Mouse (Mus musculus): ENCODE data around the gene Nr3c2. TPM values are rescaled to one million over a fixed set of nuclear protein-coding genes. Genes with fewer than 3 reads are reported as not detected.
A peak's percentile ranks its signal among the peaks of the same experiment; 100 is the strongest.

The Nr3c2 gene
- polyA plus RNA-seq, 1 experiment = 13.0 TPM

DNA sequence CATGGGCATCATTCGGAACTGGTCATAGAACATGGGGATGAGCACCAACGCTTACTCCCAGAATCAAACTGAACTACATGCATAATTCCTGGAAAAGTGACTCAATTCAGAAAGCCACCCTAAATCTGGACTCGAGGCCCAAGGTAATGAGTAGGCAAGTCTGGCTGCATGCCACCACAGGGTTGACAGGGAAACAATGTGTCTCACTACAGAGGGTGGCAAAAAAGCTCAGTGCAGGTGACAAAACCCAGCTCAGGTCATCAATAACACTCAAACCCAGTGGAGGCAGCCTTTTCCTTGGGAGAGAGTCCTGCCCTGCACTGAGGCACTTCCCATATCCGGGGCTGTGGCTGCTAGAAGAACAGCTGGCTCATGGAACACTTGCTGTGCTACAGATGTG lies 228.8 kb downstream of the Nr3c2 start:
- Histone ChIP-seq H3K4me3 (ENCODE audit: insufficient read depth, low read length) (no peak overlapping the region), H3K27ac (ENCODE audit: insufficient read depth, low read length) (no peak overlapping the region), H3K4me1 (ENCODE audit: control insufficient read depth, insufficient read depth, low read length) (no peaks in the 10 kb centered on the region)
- TF ChIP-seq CTCF (IDR thresholded peaks at IDR 0.05; ENCODE audit: extremely low read depth, insufficient read depth, low read length) (no peak), POLR2A (IDR thresholded peaks at IDR 0.05; ENCODE audit: extremely low read depth, insufficient read depth, low read length) (no peak)

GRCm38 (mm10) chr8:77132903-77133637 lies 233.8 kb downstream of the Nr3c2 start:
- no peak for TF ChIP-seq CTCF (IDR thresholded peaks at IDR 0.05; ENCODE audit: extremely low read depth, insufficient read depth, low read length)
- Histone ChIP-seq H3K4me1 (ENCODE audit: control insufficient read depth, insufficient read depth, low read length) (no peaks in the 10 kb centered on the region), H3K4me3 (ENCODE audit: insufficient read depth, low read length) (no peak overlapping the region), H3K27ac (ENCODE audit: insufficient read depth, low read length) (no peak overlapping the region)

DNA sequence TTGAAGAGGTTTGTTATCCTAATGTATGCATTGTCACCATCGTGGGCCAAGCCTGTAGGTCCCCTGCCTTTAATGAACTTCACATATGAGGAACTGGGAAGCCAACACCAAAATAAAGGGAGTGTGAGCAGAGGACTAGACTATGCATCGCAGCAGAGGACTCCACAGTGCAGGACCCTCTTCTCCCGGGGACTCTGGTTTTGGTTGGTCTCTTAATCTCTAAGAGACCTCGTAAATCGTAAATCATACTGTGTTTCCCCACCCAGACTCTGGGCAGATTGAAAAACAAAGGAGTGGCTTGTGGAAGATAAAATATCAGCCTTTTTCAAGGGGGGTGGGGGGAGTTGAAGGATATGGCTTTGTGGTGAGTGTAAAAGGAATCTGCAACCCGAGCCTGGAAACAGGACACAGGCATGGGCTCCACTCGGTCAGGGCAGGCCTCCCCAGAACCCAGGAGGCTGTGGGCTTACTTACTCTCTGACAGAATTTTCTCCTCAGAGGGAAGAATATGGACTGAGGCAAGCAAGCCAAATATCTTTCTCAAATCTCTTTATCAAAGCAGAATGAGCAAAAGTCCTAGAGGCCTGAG lies 234.6 kb downstream of the Nr3c2 start:
- H3K4me1 ChIP-seq (ENCODE audit: control insufficient read depth, insufficient read depth, low read length) = no peaks in the 10 kb centered on the region
- no peak for TF ChIP-seq CTCF (IDR thresholded peaks at IDR 0.05; ENCODE audit: extremely low read depth, insufficient read depth, low read length)
- no peak for TF ChIP-seq POLR2A (IDR thresholded peaks at IDR 0.05; ENCODE audit: extremely low read depth, insufficient read depth, low read length)
- H3K4me3 ChIP-seq (ENCODE audit: insufficient read depth, low read length) = no peak overlapping the region
- no peak overlapping the region for H3K27ac ChIP-seq (ENCODE audit: insufficient read depth, low read length)

GRCm38 (mm10) chr8:77145285-77145684 lies 246.0 kb downstream of the Nr3c2 start:
- H3K4me1 ChIP-seq (ENCODE audit: control insufficient read depth, insufficient read depth, low read length) = no peaks in the 10 kb centered on the region
- H3K27ac ChIP-seq (ENCODE audit: insufficient read depth, low read length) = no peak overlapping the region
- TF ChIP-seq CTCF (IDR thresholded peaks at IDR 0.05; ENCODE audit: extremely low read depth, insufficient read depth, low read length) (no peak), POLR2A (IDR thresholded peaks at IDR 0.05; ENCODE audit: extremely low read depth, insufficient read depth, low read length) (no peak)
- H3K4me3 ChIP-seq (ENCODE audit: insufficient read depth, low read length) = no peak overlapping the region

DNA sequence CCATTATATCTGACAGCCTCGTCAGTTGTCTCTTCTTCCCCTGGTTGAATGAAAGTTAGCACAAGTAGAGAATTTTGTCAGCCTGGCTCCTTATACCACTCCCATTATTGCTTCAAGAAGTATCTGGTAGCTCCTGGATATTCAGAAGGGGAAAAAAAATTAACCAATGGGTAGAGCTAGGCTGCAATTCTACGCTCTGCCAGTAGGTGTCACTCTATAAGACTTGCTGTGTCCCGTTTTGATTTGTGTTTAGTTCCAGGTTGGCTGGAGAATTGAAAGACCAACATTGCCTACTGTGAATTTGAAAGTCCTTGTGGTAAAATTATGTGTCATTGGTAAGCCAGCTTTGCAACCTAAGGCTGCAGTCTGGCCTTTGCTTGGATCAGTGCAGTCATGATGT lies 255.3 kb downstream of the Nr3c2 start:
- Histone ChIP-seq H3K4me3 (ENCODE audit: insufficient read depth, low read length) (no peak overlapping the region), H3K27ac (ENCODE audit: insufficient read depth, low read length) (no peak overlapping the region), H3K4me1 (ENCODE audit: control insufficient read depth, insufficient read depth, low read length) (no peaks in the 10 kb centered on the region)
- TF ChIP-seq POLR2A (IDR thresholded peaks at IDR 0.05; ENCODE audit: extremely low read depth, insufficient read depth, low read length) (no peak), CTCF (IDR thresholded peaks at IDR 0.05; ENCODE audit: extremely low read depth, insufficient read depth, low read length) (peak; percentile 34; the same call in 1 of the 2 replicates)

- Histone ChIP-seq H3K4me3 (ENCODE audit: insufficient read depth, low read length) (no peak overlapping the region), H3K4me1 (ENCODE audit: control insufficient read depth, insufficient read depth, low read length) (peaks cover 2% of the 10 kb centered on the region; the same call in 1 of the 2 replicates), H3K27ac (ENCODE audit: insufficient read depth, low read length) (no peak overlapping the region)
- TF ChIP-seq CTCF (IDR thresholded peaks at IDR 0.05; ENCODE audit: extremely low read depth, insufficient read depth, low read length) = no peak
- TF ChIP-seq POLR2A (IDR thresholded peaks at IDR 0.05; ENCODE audit: extremely low read depth, insufficient read depth, low read length) = no peak
Measured at GRCm38 (mm10) chr8:77169320-77169719, 270.1 kb downstream of the Nr3c2 start.

DNA sequence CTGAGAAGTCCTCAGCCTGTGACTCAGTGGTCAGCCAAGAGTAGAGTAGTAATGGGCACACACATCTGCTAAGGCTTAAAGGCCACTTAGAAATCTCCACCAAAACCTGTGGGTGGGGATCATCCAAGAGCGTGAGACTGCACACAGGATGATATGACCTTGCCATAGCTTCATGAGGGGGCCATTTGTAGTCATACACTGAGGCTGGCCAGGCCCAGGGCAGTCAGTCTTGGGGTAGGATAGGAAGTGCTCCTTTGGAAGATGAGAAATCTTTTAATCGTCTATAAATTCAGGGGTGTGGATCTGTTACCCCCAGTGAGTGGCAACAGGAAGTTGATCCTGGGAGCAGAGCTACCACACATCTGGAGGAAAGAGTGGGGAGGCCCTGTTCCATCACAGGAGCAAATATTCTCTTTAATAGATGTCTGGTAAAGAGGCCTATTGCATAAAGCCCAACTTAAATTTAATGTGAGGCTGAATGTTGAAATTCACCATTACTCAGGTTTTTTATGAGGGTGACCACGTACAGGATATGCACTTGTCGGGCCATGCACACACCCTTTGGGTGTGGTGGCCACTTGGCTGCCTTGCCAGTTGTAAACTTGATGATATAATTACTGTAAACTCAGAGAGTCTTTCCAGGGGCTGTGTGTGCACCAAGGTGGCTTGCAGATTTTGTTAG lies 270.7 kb downstream of the Nr3c2 start:
- no peak for TF ChIP-seq POLR2A (IDR thresholded peaks at IDR 0.05; ENCODE audit: extremely low read depth, insufficient read depth, low read length)
- TF ChIP-seq CTCF (IDR thresholded peaks at IDR 0.05; ENCODE audit: extremely low read depth, insufficient read depth, low read length) = no peak
- Histone ChIP-seq H3K27ac (ENCODE audit: insufficient read depth, low read length) (no peak overlapping the region), H3K4me1 (ENCODE audit: control insufficient read depth, insufficient read depth, low read length) (peaks cover 2% of the 10 kb centered on the region; the same call in 1 of the 2 replicates), H3K4me3 (ENCODE audit: insufficient read depth, low read length) (no peak overlapping the region)

GRCm38 (mm10) chr8:77170439-77170759 lies 271.2 kb downstream of the Nr3c2 start:
- H3K4me3 ChIP-seq (ENCODE audit: insufficient read depth, low read length) = no peak overlapping the region
- no peak overlapping the region for H3K27ac ChIP-seq (ENCODE audit: insufficient read depth, low read length)
- peaks cover 2% of the 10 kb centered on the region; the same call in 1 of the 2 replicates for H3K4me1 ChIP-seq (ENCODE audit: control insufficient read depth, insufficient read depth, low read length)
- no peak for TF ChIP-seq CTCF (IDR thresholded peaks at IDR 0.05; ENCODE audit: extremely low read depth, insufficient read depth, low read length)
- no peak for TF ChIP-seq POLR2A (IDR thresholded peaks at IDR 0.05; ENCODE audit: extremely low read depth, insufficient read depth, low read length)

- H3K4me3 ChIP-seq (ENCODE audit: insufficient read depth, low read length) = no peak overlapping the region
- no peak overlapping the region for H3K27ac ChIP-seq (ENCODE audit: insufficient read depth, low read length)
- TF ChIP-seq CTCF (IDR thresholded peaks at IDR 0.05; ENCODE audit: extremely low read depth, insufficient read depth, low read length) (no peak), POLR2A (IDR thresholded peaks at IDR 0.05; ENCODE audit: extremely low read depth, insufficient read depth, low read length) (no peak)
- H3K4me1 ChIP-seq (ENCODE audit: control insufficient read depth, insufficient read depth, low read length) = peaks cover 2% of the 10 kb centered on the region; the same call in 1 of the 2 replicates
Measured at GRCm38 (mm10) chr8:77173075-77173657, 273.9 kb downstream of the Nr3c2 start.
